Mouse (Mus musculus): ENCODE measurements at regions not wholly inside any gene's neighbourhood (a gene's known extent, or its start where the extent isn't known, plus 50 kb on each side); places are given as distances from the start of the nearest gene placed in this dataset.

DNA sequence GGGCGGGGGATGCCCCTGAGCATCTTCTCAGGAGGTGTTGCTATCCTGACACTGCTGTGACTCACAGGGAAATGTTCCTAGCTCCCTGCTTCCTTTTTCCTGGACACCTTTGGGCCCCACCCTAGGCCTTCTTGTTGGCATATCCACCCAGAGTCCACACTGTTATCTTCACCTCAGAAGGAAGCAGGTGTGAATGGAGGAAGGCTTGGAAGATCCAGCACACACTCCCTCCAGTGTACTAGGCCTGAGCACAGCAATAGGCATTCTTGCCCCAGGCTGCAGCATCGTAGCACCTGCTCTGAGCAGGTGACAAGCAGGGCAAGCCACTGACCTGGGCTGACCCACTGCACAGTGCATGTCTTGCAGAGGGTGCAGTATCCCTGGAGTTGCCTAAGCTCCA is 172.6 kb upstream of the Klf3 start:
- TF ChIP-seq JUND (conservative IDR thresholded peaks at IDR 0.05; ENCODE audit: low read depth, low read length), result no peak
- TF ChIP-seq POLR2A (IDR thresholded peaks at IDR 0.05; ENCODE audit: low read depth, low read length), result no peak
- no peak for TF ChIP-seq EP300 (IDR thresholded peaks at IDR 0.05; ENCODE audit: low read length)

Measured in CH12.LX (cell line).